ENCODE assay signal across 24 mouse cellular contexts in the genomic region with DNA sequence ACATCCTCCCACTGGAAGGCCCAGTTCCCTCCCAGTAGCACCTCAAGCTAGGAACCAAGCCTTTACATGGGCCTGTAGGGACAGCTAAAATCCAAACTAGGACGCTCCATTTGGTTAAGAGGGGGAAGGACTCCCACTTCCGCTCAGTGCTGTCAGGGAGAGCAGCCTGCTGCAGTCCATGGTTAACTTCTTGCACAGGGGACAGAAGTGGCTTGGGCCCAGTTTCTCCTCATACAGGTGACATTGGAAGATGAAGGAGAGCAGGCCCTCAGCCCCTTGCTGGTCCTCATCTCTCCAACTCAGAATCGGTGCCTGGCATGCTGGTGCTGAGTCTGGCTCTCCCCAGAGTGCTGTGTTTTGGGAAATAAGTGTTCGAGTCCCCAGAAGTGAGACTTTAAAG. TPM values are rescaled to one million over a fixed set of nuclear protein-coding genes. Genes with fewer than 3 reads are reported as not detected.
A peak's percentile ranks its signal among the peaks of the same experiment; 100 is the strongest.
DNase-seq lines count a peak whose midpoint lies in the region; ATAC-seq lines count a peak whose summit lies in the region.
"Had no signal": no experiment of that assay in that cellular context is flagged by ENCODE, and none has a peak within 500 bp of the region (broad histone marks: within the 10 kb centered on the region; RNA-seq: fewer than 3 reads in every experiment).

No protein-coding gene starts in this region.

- no peak overlapping the region for H3K4me2 ChIP-seq in hindbrain, embryonic 13.5 days
- no peak overlapping the region for H3K4me2 ChIP-seq in hindbrain, embryonic 11.5 days (replicated peaks; ENCODE audit: low read depth, low read length)
- H3K4me2 ChIP-seq: embryonic facial prominence, embryonic 12.5 days; forebrain, embryonic 13.5 days; forebrain, embryonic 15.5 days had no signal

- no peaks in the 10 kb centered on the region; the same call in 1 of the 2 replicates for H3K4me1 ChIP-seq in hindbrain, embryonic 13.5 days (replicated peaks)
- no peaks in the 10 kb centered on the region for H3K4me1 ChIP-seq in hindbrain, embryonic 11.5 days (replicated peaks; ENCODE audit: control insufficient read depth, insufficient read depth, low read length)

- H3K4me3 ChIP-seq in hindbrain, embryonic 13.5 days: no peak overlapping the region
- H3K4me3 ChIP-seq in hindbrain, embryonic 11.5 days (ENCODE audit: low read depth, low read length): no peak overlapping the region
- H3K4me3 ChIP-seq: embryonic facial prominence, embryonic 10.5 days; embryonic facial prominence, embryonic 12.5 days; forebrain, embryonic 13.5 days; forebrain, embryonic 15.5 days had no signal

- peaks cover 69% of the 10 kb centered on the region for H3K27me3 ChIP-seq in hindbrain, embryonic 13.5 days
- peaks cover 17% of the 10 kb centered on the region for H3K27me3 ChIP-seq in hindbrain, embryonic 11.5 days (ENCODE audit: control insufficient read depth, insufficient read depth, low read length)

- 0 out of 2 replicates have a peak overlapping the region, but pooled peaks have one; percentile 9 for H3K9ac ChIP-seq in hindbrain, embryonic 13.5 days
- no peak overlapping the region for H3K9ac ChIP-seq in hindbrain, embryonic 11.5 days (ENCODE audit: low read depth, low read length)
- H3K9ac ChIP-seq: embryonic facial prominence, embryonic 12.5 days; forebrain, embryonic 13.5 days; forebrain, embryonic 15.5 days; forebrain, postnatal 0 days had no signal

- no peaks in the 10 kb centered on the region for H3K36me3 ChIP-seq in hindbrain, embryonic 13.5 days
- H3K36me3 ChIP-seq in hindbrain, embryonic 11.5 days (ENCODE audit: control insufficient read depth, insufficient read depth, low read length): no peaks in the 10 kb centered on the region
- H3K36me3 ChIP-seq: embryonic facial prominence, embryonic 10.5 days; embryonic facial prominence, embryonic 12.5 days; forebrain, embryonic 15.5 days; G1E had no signal

- intact Hi-C loops in heart, postnatal 10 days (cut with DNase I): no loop called here

- ATAC-seq in hindbrain, embryonic 13.5 days (ENCODE audit: low FRiP score): no peak
- ATAC-seq in hindbrain, embryonic 11.5 days (ENCODE audit: low FRiP score): no peak
- ATAC-seq: activated CD4-positive, CD25-positive, alpha-beta regulatory T cell, adult 4 months; CD4-positive, CD25-positive, alpha-beta regulatory T cell, adult 4 months; forebrain, embryonic 13.5 days; forebrain, embryonic 15.5 days; forebrain, postnatal 0 days; Patski had no signal

- no peak overlapping the region for H3K27ac ChIP-seq in hindbrain, embryonic 13.5 days
- no peak overlapping the region for H3K27ac ChIP-seq in hindbrain, embryonic 11.5 days (ENCODE audit: low read depth, low read length)
- H3K27ac ChIP-seq: embryonic facial prominence, embryonic 10.5 days; embryonic facial prominence, embryonic 12.5 days; forebrain, embryonic 13.5 days; forebrain, embryonic 15.5 days had no signal

- no peaks in the 10 kb centered on the region for H3K9me3 ChIP-seq in hindbrain, embryonic 13.5 days
- H3K9me3 ChIP-seq in hindbrain, embryonic 11.5 days (ENCODE audit: control insufficient read depth, low read length): no peaks in the 10 kb centered on the region
- H3K9me3 ChIP-seq: embryonic facial prominence, embryonic 10.5 days; embryonic facial prominence, embryonic 12.5 days; forebrain, embryonic 13.5 days; forebrain, embryonic 15.5 days; G1E had no signal

- 90% methylated on average over 4 of the region's 4 CpGs for WGBS in hindbrain, embryonic 13.5 days
- 80% methylated on average over 4 of the region's 4 CpGs for WGBS in hindbrain, embryonic 11.5 days

- peak; percentile 2 for DNase-seq in cerebellum, adult 11-12 months
- DNase-seq in cerebellum, postnatal 36 days: no peak
- peak; percentile 7 for DNase-seq in cerebellum, adult 9-10 months
- no peak for DNase-seq in cerebellum, postnatal 25 days
- DNase-seq in heart, adult 11 months: peak; percentile 61
- no peak for DNase-seq in heart, postnatal 10 days
- DNase-seq in hindbrain, embryonic 11.5 days (ENCODE audit: low spot score): no peak
- DNase-seq: adrenal gland, adult 8-10 months; adrenal gland, postnatal 14 days; adrenal gland, postnatal 36 days; B cell, adult 2 months; cerebellum, adult 2 months; forebrain, postnatal 0 days had no signal

RNA-seq across cellular contexts. Expression of gene Wnt7a, which starts 5.0 kb away (rescaled TPM):
- total RNA-seq in heart, postnatal 10 days (2021): under 1 TPM in 1 of 2 experiments, not detected in 1; 0.45 TPM
- polyA plus RNA-seq in hindbrain, embryonic 13.5 days (2015; fragmentation: Nextera tagmentation; extraction: Ambion mirVana): 10.5 and 11.5 TPM in 2 replicates
- polyA plus RNA-seq in hindbrain, embryonic 11.5 days (2014; fragmentation: Nextera tagmentation; extraction: Ambion mirVana): 7.6 and 10.3 TPM in 2 replicates
- total RNA-seq: adrenal gland, adult 18-20 months; adrenal gland, adult 8-10 months; adrenal gland, postnatal 14 days; adrenal gland, postnatal 36 days; CH12.LX had no signal
- polyA plus RNA-seq: activated CD4-positive, CD25-positive, alpha-beta regulatory T cell, adult 4 months; CD4-positive, CD25-positive, alpha-beta regulatory T cell, adult 4 months; G1E had no signal

RNA-seq across cellular contexts. Expression of gene Chchd4, which starts 57.2 kb away (rescaled TPM):
- 10 to 100 TPM; 16.9 to 17.4 TPM for total RNA-seq in heart, postnatal 10 days (2021)
- 29.9 and 30.4 TPM in 2 replicates for polyA plus RNA-seq in hindbrain, embryonic 13.5 days (2015; fragmentation: Nextera tagmentation; extraction: Ambion mirVana)
- 24.6 and 28.3 TPM in 2 replicates for polyA plus RNA-seq in hindbrain, embryonic 11.5 days (2014; fragmentation: Nextera tagmentation; extraction: Ambion mirVana)

RNA-seq across cellular contexts. Expression of gene Tmem43, which starts 57.4 kb away (rescaled TPM):
- 10 to 100 TPM; 27.0 to 28.4 TPM for total RNA-seq in heart, postnatal 10 days (2021)
- polyA plus RNA-seq in hindbrain, embryonic 13.5 days (2015; fragmentation: Nextera tagmentation; extraction: Ambion mirVana): 43.5 and 44.3 TPM in 2 replicates
- 53.1 and 56.1 TPM in 2 replicates for polyA plus RNA-seq in hindbrain, embryonic 11.5 days (2014; fragmentation: Nextera tagmentation; extraction: Ambion mirVana)

Comparison
In these comparisons a context has a peak if more than half of its experiments do, and no peak if none do; other contexts are left out.
1. DNase-seq: peak in cerebellum, adult 11-12 months (single experiment), cerebellum, adult 9-10 months (single experiment) and heart, adult 11 months (single experiment); none in cerebellum, postnatal 36 days (0 of 2), cerebellum, postnatal 25 days (0 of 2), heart, postnatal 10 days (0 of 2) and hindbrain, embryonic 11.5 days (single experiment).